ENCODE assay signal across 14 mouse cellular contexts in genomic region chr4:35130411-35130948, GRCm38 (mm10). TPM values are rescaled to one million over a fixed set of nuclear protein-coding genes. Genes with fewer than 3 reads are reported as not detected.
A peak's percentile ranks its signal among the peaks of the same experiment; 100 is the strongest.
DNase-seq lines count a peak whose midpoint lies in the region; ATAC-seq and TF ChIP-seq lines count a peak whose summit lies in the region.
"Had no signal": no experiment of that assay in that cellular context is flagged by ENCODE, and none has a peak within 500 bp of the region (broad histone marks: within the 10 kb centered on the region; RNA-seq: fewer than 3 reads in every experiment).

No protein-coding gene starts in this region.

- no peak for TF ChIP-seq CTCF in CH12.LX (conservative IDR thresholded peaks at IDR 0.05 in 1 of 2, IDR thresholded peaks at IDR 0.05 in 1 of 2; ENCODE audit: low read depth in 2 of 2, low read length in 2 of 2)
- no peak for TF ChIP-seq CTCF in layer of hippocampus, adult 2 months (conservative IDR thresholded peaks at IDR 0.05)

- H3K4me2 ChIP-seq in CH12.LX (ENCODE audit: insufficient read depth, low read depth, poor library complexity, severe bottlenecking): peak overlapping the region; percentile 53
- H3K4me2 ChIP-seq: hindbrain, embryonic 12.5 days; neural tube, embryonic 15.5 days had no signal

- in situ Hi-C loops in CH12.LX (cut with MboI; ENCODE audit: low pct_ligation_motif_present, low pct_unique_long_range_greater_than_20kb, low sequenced_read_pairs): no loop called here

- dilution Hi-C loops in CH12.LX (cut with MboI; ENCODE audit: extremely low pct_ligation_motif_present, extremely low pct_unique_long_range_greater_than_20kb, low sequenced_read_pairs): no loop called here

- peak; percentile 9 for DNase-seq in heart, adult 8-10 months (ENCODE audit: low spot score)
- no peak for DNase-seq in heart, postnatal 14 days
- no peak for DNase-seq in CH12.LX (ENCODE audit: extremely low read depth)
- no peak for DNase-seq in layer of hippocampus, adult 2 months (ENCODE audit: low spot score in 2 of 2)
- DNase-seq in ovary, postnatal 14 days (ENCODE audit: low spot score): no peak
- no peak for DNase-seq in adrenal gland, adult 2 months

- ATAC-seq in inflammation-experienced regulatory T-cells, adult 6 months: peak; percentile 69
- ATAC-seq in monocyte, adult 5-6 weeks (replicated peaks; ENCODE audit: insufficient number of reproducible peaks, low FRiP score, low TSS enrichment, poor library complexity, severe bottlenecking): peak; percentile 82
- ATAC-seq: forebrain, embryonic 14.5 days had no signal

- peaks cover 18% of the 10 kb centered on the region for H3K79me2 ChIP-seq in CH12.LX (replicated peaks; ENCODE audit: control insufficient read depth, extremely low read depth, insufficient read depth, poor library complexity, severe bottlenecking)

- TF ChIP-seq POLR2A in CH12.LX (IDR thresholded peaks at IDR 0.05; ENCODE audit: low read depth, low read length): 0 out of 2 replicates have a peak, but pooled peaks have one; percentile 13

- H3K27me3 ChIP-seq in CH12.LX (replicated peaks): no peaks in the 10 kb centered on the region
- H3K27me3 ChIP-seq: hindbrain, embryonic 12.5 days; neural tube, embryonic 15.5 days had no signal

- H3K9me3 ChIP-seq in CH12.LX (replicated peaks; ENCODE audit: low read length): no peaks in the 10 kb centered on the region
- H3K9me3 ChIP-seq: hindbrain, embryonic 12.5 days; neural tube, embryonic 15.5 days had no signal

- H3K9ac ChIP-seq in CH12.LX (ENCODE audit: insufficient read depth, low read depth): peak overlapping the region; percentile 17
- H3K9ac ChIP-seq: hindbrain, embryonic 12.5 days; neural tube, embryonic 15.5 days had no signal

- no peak; the same call in 1 of the 2 replicates for TF ChIP-seq RAD21 in CH12.LX (IDR thresholded peaks at IDR 0.05; ENCODE audit: low read depth, low read length)

- peak overlapping the region in 1 of 3 experiments; percentile 7 for H3K4me3 ChIP-seq in CH12.LX (replicated peaks in 1 of 3; ENCODE audit: low read depth in 2 of 3, low read length in 2 of 3, poor library complexity in 1 of 3)
- no peak overlapping the region for H3K4me3 ChIP-seq in layer of hippocampus, adult 2 months
- H3K4me3 ChIP-seq: hindbrain, embryonic 12.5 days; neural tube, embryonic 15.5 days had no signal

- intact Hi-C loops in heart, postnatal 14 days (cut with DNase I): no loop called here

- peak; percentile 69 for TF ChIP-seq EP300 in CH12.LX (IDR thresholded peaks at IDR 0.05; ENCODE audit: low read length)

- H3K27ac ChIP-seq in CH12.LX (ENCODE audit: insufficient read depth, low read depth): peak overlapping the region; percentile 98
- H3K27ac ChIP-seq in layer of hippocampus, adult 2 months: no peak overlapping the region
- H3K27ac ChIP-seq: hindbrain, embryonic 12.5 days; neural tube, embryonic 15.5 days had no signal

- peaks cover 0 to 9% of the 10 kb centered on the region in 2 experiments for H3K36me3 ChIP-seq in CH12.LX (replicated peaks in 1 of 2; ENCODE audit: control insufficient read depth in 1 of 2, insufficient read depth in 1 of 2, low read length in 1 of 2)
- H3K36me3 ChIP-seq: hindbrain, embryonic 12.5 days; neural tube, embryonic 15.5 days had no signal

- H3K4me1 ChIP-seq in CH12.LX (ENCODE audit: control insufficient read depth in 1 of 2, insufficient read depth in 2 of 2): peaks cover 31 to 87% of the 10 kb centered on the region in 2 experiments

TF ChIP-seq in CH12.LX, 34 proteins besides CTCF, POLR2A, EP300 and RAD21:
- TF ChIP-seq MXI1 (IDR thresholded peaks at IDR 0.05; ENCODE audit: low read depth, low read length) (no peak), CHD2 (IDR thresholded peaks at IDR 0.05; ENCODE audit: low read length) (peak; percentile 85), NRF1 (IDR thresholded peaks at IDR 0.05; ENCODE audit: low read depth, low read length) (no peak), TBP (conservative IDR thresholded peaks at IDR 0.05; ENCODE audit: low read depth, low read length) (0 out of 2 replicates have a peak, but pooled peaks have one; percentile 9), IRF4 (IDR thresholded peaks at IDR 0.05; ENCODE audit: low read depth, low read length) (peak; percentile 83), BHLHE40 (IDR thresholded peaks at IDR 0.05; ENCODE audit: low read depth, low read length) (peak; percentile 22), ZNF384 (IDR thresholded peaks at IDR 0.05; ENCODE audit: low read depth, low read length) (peak; percentile 99), MAX (IDR thresholded peaks at IDR 0.05; ENCODE audit: low read length) (no peak), TCF12 (IDR thresholded peaks at IDR 0.05; ENCODE audit: low read depth, low read length) (peak; percentile 55), USF1 (IDR thresholded peaks at IDR 0.05; ENCODE audit: low read depth, low read length) (no peak), HCFC1 (IDR thresholded peaks at IDR 0.05; ENCODE audit: low read depth, low read length) (peak; percentile 27; the same call in 1 of the 2 replicates), RCOR1 (conservative IDR thresholded peaks at IDR 0.05; ENCODE audit: low read depth, low read length) (no peak), MAZ (IDR thresholded peaks at IDR 0.05; ENCODE audit: low read depth, low read length) (no peak), USF2 (conservative IDR thresholded peaks at IDR 0.05; ENCODE audit: low read depth, low read length) (no peak), JUND (conservative IDR thresholded peaks at IDR 0.05; ENCODE audit: low read depth, low read length) (0 out of 2 replicates have a peak, but pooled peaks have one; percentile 28), ELF1 (IDR thresholded peaks at IDR 0.05; ENCODE audit: low read depth, low read length) (peak; percentile 57), ETS1 (conservative IDR thresholded peaks at IDR 0.05; ENCODE audit: low read depth, low read length) (peak; percentile 64), MEF2A (IDR thresholded peaks at IDR 0.05; ENCODE audit: borderline replicate concordance, low read depth, low read length) (peak; percentile 81; the same call in 1 of the 2 replicates), MYC (IDR thresholded peaks at IDR 0.05; ENCODE audit: low read depth, low read length) (0 out of 2 replicates have a peak, but pooled peaks have one; percentile 15), MAFK (IDR thresholded peaks at IDR 0.05; ENCODE audit: insufficient replicate concordance, low read length) (no peak)

RNA-seq across cellular contexts. Expression of gene Ifnk, which starts 21.4 kb away (rescaled TPM):
- total RNA-seq in heart, adult 8-10 months (2022): not detected
- total RNA-seq in heart, postnatal 14 days (2021): not detected
- total RNA-seq in CH12.LX (2012; rRNA removed) (not detected in 2 replicates), CH12.LX (2014; rRNA removed) (not detected in 2 replicates)
- not detected in 2 replicates for polyA plus RNA-seq in CH12.LX (2012; ENCODE audit: insufficient read length, low read depth)
- not detected for polyA plus RNA-seq in inflammation-experienced regulatory T-cells, adult 6 months (2017; shearing (Covaris generic))
- total RNA-seq in monocyte, adult 5-6 weeks (2017): 2.0 TPM in 1 of 3 replicates, not detected in the others
- not detected for total RNA-seq in layer of hippocampus, adult 2 months (2021)
- total RNA-seq in adrenal gland, adult 2 months (2021): not detected
- polyA plus RNA-seq in adrenal gland, adult 2 months (2012; rRNA removed): not detected in 2 replicates
- total RNA-seq: adrenal gland, adult 18-20 months; layer of hippocampus, postnatal 25 days had no signal
- polyA plus RNA-seq: cortical plate, adult 2 months; forebrain, embryonic 14.5 days; hindbrain, embryonic 12.5 days; neural tube, embryonic 15.5 days had no signal

RNA-seq across cellular contexts. Expression of gene Mob3b, which starts 26.8 kb away (rescaled TPM):
- total RNA-seq in heart, adult 8-10 months (2022): 1 to 10 TPM; 1.5 to 2.5 (median 1.9) TPM
- 1 to 10 TPM; 1.1 to 1.8 TPM for total RNA-seq in heart, postnatal 14 days (2021)
- total RNA-seq in CH12.LX (2012; rRNA removed): 9.4 and 11.7 TPM in 2 replicates
- 3.2 and 3.5 TPM in 2 replicates for total RNA-seq in CH12.LX (2014; rRNA removed)
- polyA plus RNA-seq in CH12.LX (2012; ENCODE audit: insufficient read length, low read depth): 11.0 and 12.3 TPM in 2 replicates
- polyA plus RNA-seq in inflammation-experienced regulatory T-cells, adult 6 months (2017; shearing (Covaris generic)): 1 to 10 TPM; 1.2 to 5.7 (median 3.2) TPM
- 9.4 to 22.8 TPM (median 14.8 TPM) in 3 replicates for total RNA-seq in monocyte, adult 5-6 weeks (2017)
- total RNA-seq in layer of hippocampus, adult 2 months (2021): 1 to 10 TPM; 4.5 to 4.7 TPM
- 10 to 100 TPM; 23.7 to 35.2 TPM for total RNA-seq in adrenal gland, adult 2 months (2021)
- 7.7 and 7.9 TPM in 2 replicates for polyA plus RNA-seq in adrenal gland, adult 2 months (2012; rRNA removed)
